Mouse (Mus musculus): ENCODE results near the gene Amph. TPM values are rescaled to one million over a fixed set of nuclear protein-coding genes. Genes with fewer than 3 reads are reported as not detected.

Amph gene
- polyA plus RNA-seq, 1 experiment = 0.59 TPM

Other genes starting within 250 kb of the Amph start
- gene Vps41, start 230.9 kb upstream of the Amph start, polyA plus RNA-seq (2012; ENCODE audit: insufficient read depth, insufficient read length, missing spikeins) = 35.8 and 42.3 TPM in 2 replicates

All from brown adipose tissue, adult 24 weeks (tissue).